Mouse (Mus musculus) frontal cortex, postnatal 10 days (tissue): Measurements from ENCODE around the gene Slc12a6.

ENCODE experiments used
- DNase-seq, 2 experiments: peaks; one replicate each; pipeline ENCODE4 v3.0.0; 2022; ENCODE audit warnings: low spot score in 2 of 2, mixed read lengths in 1 of 2

Gene Slc12a6

DNA sequence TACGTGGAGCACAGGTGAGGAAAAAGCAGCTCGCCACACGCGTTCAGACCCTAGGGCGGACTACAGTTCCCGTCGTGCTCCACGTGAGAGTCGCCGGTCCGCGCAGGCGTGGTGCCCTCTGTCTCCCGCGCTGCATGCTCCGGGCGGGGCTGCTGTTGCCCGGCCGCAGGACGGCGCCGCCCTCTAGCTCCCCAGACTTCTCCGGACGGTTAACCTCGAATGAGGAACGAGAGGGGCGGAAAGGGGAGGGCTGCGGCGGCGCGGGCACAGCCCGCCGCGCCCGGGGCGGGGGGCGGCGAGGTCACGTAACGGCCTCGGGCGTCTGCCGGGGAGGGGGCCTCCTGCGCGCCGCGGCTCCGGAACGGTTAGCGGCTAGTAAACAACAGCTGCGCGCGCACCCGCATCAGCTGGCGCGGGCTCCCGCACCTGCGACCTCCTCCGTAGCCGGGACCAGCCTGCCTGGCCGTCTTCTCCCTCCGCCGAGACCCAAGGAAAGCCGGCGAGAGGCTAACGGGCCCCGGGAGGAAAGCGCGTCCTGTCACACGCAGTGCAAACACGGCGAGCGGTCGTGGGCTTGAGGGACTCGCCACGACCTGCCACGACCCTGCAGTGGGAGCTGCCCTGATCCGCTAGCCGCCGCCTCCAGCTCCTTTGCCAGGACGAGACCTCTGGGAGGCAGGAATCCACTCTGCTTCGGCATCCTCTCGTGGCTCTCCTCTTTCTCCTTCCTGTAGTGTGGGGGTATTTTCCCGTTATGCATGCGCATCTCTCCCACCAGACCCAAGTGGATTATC, at the start of gene Slc12a6:
Slc12a6 (plus strand) TSS at position 378 of the 794 bp plus-strand sequence.
- DNase-seq = peak; percentile 83 to 87

DNA sequence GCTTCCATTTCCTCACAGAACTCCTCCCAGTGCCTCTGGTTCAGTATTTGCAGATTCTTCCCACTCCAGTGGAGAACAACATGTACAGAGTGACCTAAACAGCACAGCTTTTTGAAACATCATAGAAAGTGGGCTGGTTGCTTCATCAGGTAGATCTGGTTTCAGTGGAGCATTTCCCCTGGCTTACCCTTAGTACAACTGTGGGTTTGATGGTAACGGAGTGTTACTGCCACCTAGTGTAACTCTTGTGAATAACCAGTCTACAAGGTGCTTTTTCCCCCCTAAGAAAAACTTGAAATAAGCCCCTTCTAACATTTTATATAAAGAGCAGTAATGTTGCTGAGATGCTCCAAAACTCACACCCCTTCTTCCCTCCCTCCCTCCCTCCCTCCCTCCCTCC, 49.6 kb upstream of the Slc12a6 start:
- DNase-seq = no peak

DNA sequence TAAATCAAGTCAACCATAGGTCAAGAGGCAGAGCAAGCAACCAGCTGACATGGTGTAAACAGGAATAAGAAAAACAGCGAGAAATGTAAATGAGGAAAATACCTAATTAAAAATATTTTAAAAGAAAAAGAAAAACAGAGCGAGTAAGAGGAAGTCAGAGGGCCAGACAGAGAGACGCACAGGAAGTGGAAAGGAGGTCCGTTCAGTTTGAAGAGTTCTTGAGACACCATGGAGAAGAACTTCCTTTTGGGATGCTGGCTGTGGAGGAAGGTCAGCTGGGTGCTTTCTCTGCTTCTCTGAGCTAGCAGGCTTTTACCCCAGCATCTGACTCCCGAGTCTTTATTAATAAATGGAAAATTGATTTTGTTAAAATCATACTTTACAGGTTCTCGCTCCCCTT, 48.0 kb upstream of the Slc12a6 start:
- no peak for DNase-seq

- DNase-seq = no peak
These were observed 44.7 kb upstream of the Slc12a6 start for GRCm38 (mm10) chr2:112220880-112221279.

DNA sequence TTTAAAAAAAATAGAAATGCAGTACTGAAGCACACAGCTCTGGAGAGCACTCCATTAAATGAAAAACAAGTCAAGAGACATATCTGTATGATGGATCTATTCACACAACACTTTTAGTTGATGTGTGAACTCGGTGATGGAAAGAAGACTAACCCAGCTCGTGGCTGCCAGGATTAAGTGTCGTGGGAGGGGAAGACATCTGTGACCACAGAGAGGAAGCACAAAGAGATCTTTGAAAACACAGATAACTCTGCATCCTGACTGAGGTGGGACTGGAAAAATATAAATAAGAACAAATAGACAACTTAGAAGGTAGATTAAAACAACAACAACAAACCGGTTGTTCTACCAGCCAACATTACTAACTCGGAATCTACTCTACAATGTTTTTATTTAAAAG, 43.0 kb upstream of the Slc12a6 start:
- no peak for DNase-seq

DNA sequence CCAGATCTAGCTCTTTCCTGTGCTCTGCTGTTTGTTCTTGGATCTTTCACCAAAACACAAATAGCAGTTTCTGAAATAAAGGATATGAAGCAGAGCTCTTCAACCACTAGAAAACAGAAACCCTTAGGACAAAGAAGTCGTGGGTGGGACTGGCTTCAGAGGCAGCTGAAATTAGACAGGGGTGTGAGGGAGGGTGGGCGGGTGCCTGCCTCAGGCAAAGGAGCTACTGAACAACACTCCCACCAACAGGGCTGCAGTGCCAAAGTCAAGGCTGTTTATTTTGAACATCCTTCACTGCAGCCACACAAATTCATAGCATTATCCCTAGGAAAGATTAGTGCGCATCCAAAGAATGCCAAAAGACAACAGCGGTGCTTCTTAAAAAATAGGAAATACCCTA, 41.3 kb upstream of the Slc12a6 start:
- DNase-seq = no peak

DNA sequence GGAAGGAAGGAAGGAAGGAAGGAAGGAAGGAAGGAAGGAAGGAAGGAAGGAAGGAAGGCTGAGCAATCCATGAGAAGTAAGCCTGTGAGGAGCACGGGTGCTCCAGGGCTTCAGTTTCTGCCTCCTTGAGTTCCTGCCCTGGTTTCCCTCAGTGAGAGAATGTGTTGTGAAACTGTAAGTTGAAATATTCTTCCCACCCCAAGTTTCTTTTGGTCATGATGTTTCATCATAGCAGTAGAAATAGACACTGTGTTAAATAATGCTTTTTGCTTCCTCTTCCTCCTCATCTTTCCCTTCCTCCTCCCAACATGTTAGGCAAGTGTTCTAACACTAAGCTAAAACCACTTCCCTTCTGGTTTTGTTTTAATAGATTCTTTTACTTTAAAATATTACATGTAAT, 33.0 kb upstream of the Slc12a6 start:
- DNase-seq = no peak

DNA sequence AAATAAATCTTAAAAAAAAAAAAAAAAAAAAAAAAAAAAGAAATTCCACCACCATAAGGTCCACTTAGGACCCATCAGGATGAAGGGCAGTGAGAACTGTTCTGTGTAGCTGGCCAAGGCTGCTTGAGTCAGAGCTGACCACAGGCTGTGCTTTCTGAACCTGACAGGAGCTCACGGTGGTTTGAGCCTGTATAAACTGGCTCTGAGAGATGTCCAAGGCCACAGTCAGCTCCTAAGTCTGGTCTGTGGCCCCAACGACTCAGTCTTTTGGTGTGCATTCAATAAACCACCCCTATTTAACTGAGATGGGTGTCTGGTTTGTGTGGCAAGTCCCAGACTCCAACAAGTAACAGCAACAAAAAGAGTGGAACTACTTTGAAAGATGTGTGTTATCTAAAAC, 29.0 kb upstream of the Slc12a6 start:
- DNase-seq = no peak

DNA sequence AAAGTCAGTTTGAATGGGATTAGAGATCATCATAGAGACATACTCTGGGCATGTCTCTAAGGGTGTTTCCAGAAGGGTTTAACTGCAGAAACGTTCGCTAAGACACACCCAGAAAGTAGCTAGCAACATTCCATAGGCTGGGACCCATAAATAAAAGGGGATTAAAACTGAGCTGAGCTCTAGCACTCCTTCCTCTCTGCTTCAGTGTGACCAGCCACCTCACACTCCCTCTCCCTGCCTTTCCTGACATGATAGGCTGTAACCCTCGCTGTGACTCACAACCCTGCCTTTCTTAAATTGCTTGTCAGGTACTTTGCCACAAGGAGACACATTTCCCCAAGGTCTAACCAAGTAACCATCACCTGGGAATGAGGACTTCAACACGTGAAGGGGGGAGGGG, 27.6 kb upstream of the Slc12a6 start:
- DNase-seq = peak in 1 of 2 experiments; percentile 6

DNA sequence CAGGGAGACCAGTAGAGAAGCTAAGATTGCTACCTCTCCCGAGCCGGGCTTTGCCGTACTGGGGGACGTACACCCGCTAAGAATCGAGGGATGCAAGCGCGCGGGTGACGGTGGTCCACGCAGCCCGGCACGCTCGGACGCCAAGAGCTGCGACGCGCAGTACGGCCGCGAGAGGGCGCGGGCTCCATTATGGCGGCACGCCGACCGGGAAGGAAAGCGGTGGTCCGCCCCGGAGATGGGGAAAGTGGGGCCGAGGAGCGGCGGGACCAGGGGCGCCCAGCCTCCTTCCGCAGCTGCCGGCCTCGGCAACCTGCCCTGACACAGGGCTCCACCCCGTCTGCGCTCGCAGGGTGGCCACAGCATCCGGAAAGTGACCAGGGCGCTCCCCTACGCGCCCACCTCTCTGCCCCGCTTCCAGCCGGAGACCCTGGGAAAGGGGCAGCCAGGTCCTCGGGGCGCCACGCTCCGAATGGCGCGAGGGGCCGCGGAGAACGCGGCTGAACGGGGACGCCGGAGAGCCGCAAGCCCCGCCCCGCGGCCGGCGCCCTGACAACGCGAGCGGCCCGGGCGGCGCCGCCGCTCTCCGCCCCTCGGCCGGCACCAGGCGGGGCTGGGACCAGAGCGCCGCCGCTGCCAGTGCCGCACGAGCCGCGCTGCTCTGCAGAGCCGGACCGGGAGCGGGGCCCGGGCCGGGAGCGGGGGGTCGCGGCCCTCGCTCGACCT, 26.3 kb upstream of the Slc12a6 start, which contains the start of gene Lpcat4:
Lpcat4 (plus strand) TSS at position 257 of the 723 bp plus-strand sequence.
- DNase-seq = peak; percentile 81 to 91

GRCm38 (mm10) chr2:112239935-112240721, 25.5 kb upstream of the Slc12a6 start:
- peak in 1 of 2 experiments; percentile 41 for DNase-seq

- peak in 1 of 2 experiments; percentile 8 for DNase-seq
These were observed 23.8 kb upstream of the Slc12a6 start for GRCm38 (mm10) chr2:112241787-112242186.

- no peak for DNase-seq
These were observed 20.3 kb upstream of the Slc12a6 start for GRCm38 (mm10) chr2:112245307-112245706.

DNA sequence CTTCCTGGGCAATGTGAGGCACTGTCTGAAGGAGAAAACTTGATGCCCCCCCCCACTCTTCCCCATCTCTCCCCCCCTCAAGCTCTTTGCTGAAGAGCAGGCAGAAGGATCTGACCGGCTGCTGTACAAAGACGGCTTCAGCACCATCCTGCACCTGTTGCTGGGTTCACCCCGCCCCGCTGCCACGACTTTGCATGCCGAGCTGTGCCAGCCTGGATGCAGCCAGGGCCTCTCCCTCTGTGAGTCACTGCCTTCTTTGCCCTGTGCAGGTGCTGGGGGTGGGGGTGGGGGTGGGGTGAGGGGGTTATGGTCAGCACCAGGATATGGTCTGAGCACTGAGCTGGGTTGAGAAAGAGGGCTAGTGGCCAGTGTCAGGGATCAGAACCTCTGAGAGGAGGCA, 19.4 kb upstream of the Slc12a6 start:
- DNase-seq = no peak

DNA sequence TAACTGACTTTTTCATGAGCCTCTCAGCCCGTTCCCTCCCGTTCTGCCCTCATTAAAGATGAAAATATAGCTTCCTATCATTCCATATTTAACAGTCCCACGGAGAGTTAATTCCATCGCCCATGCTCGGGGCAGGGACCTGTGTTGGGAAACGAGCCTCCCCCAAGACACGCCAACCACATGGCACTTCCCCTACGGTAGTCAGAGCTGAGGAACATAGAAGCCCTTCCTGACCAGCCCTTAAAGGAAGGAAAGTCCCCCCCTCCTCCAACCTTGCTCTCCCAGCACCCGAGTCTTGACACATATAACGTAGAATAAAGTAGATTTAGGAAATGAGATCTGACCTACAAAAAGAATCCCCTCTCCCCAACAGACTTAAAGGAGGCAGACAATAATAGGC, 18.3 kb upstream of the Slc12a6 start:
- no peak for DNase-seq

DNA sequence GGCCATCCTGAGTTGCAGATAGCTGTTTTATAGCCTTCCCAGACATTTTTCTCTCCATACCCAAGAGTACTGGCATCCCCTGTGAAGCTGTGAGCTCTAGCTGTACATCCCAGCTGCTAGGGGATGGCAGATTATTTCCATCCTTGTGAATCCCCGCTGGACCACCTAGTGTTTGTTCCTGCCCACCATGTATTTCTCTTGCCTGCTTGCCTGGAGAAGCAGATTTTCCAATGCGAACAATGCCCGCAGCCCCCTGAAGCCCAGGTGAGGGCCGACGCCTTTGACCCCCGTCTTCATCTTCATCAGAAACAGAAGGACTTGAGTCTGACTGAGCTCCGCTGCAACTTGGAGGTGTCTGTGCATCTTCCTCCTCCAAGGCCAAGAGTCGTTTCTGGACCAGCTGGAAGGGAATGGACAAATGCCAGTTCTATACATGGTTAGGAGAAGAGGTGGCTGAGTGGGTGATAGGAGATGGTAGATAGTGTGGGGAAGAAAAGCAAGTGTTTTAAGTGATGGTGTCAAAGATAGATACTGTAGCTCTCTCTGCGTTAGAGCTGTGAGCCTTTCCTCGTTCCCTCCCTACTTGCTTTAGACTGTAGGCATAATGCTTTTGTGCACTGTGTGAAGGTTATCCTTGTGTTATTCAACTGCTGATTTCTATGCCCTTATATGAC, 15.7 kb upstream of the Slc12a6 start:
- DNase-seq = peak in 1 of 2 experiments; percentile 6

DNA sequence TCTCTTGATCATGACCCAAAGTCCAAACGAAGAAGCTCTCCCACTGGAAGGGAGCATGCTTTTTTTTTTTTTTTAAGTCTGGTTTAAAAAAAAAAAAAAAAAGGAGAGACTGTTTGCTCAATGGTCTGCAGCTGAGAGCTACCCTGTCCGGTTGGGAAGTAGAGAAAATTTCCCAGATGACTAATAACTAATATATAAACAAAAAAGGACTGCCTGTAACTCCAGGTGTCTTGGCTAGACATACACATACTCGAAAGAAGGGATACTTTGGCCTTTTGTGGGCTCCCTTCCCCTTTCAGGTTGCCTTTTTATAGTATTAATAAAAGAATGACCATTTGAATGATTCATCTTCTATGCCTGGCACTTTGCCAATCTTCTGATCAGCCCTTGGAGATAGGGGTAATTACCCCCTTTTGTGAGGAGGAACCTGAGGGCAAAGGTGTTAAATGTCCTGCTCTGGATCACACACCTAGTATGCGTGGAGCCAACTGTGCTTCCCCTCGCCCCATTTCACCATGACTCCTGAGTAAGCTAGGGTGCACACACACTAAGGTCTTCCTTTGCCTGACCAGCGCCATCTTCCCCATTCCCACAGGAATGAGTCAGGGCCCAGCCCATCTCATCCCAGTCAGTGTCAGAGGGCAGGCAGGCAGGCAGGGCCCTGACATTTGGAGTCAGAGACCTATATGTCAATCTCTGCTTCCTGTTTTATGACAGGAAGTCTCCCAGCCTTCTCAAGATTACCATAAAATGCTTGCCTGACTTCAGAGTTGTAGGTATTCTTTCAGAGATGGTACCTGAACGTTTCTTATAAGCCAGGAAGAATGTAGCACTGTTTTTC, 10.7 kb upstream of the Slc12a6 start:
- DNase-seq = no peak

GRCm38 (mm10) chr2:112259241-112259962, 6.2 kb upstream of the Slc12a6 start, which contains the start of gene Nutm1:
Gene Nutm1 (minus strand): TSS chr2:112259291.
- peak in 1 of 2 experiments; percentile 3 for DNase-seq

DNA sequence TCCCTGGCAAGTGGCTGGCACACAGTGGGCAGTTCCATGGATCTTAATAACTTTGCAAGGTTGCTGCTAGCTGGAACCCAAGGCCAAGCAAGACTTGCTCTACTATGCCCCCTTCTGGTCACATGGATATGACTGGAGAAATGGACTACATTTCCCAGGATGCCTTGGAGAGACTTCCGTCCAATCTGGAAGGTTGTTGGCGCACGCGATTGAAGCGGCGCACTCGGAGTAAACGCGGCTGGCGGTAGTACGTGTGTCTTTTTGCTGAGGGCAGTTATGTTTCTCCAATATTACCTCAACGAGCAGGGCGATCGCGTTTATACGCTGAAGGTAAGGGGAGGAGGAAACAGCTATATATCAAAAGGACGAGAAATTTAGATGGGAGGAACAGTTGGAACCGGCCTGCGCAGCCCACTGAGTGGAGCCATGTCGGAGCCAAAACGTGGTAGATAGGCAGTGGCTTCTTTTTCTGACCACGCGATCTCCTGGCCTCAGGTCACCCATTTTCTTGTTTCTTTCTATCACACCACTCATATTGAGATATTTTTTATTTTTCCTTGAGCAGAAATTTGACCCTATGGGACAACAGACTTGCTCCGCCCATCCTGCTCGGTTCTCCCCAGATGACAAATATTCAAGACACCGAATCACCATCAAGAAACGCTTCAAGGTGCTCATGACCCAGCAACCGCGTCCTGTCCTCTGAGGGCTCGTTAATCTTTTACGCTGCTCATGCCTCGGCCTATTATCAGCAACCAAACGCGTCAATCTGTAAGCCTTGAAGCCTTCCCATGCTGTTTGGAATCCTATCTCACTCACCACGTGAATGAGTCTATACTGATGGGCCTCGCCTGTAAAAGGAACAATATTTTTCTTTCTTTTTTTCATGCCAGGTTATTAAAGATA, 3.6 kb upstream of the Slc12a6 start, which contains the start of gene Nop10:
Nop10 (plus strand) TSS at position 179 of the 906 bp plus-strand sequence.
- peak; percentile 76 to 83 for DNase-seq
